Mouse (Mus musculus): ENCODE data around the gene Cryz. TPM values are rescaled to one million over a fixed set of nuclear protein-coding genes. Genes with fewer than 3 reads are reported as not detected.
A peak's percentile ranks its signal among the peaks of the same experiment; 100 is the strongest.

Cryz gene
- polyA plus RNA-seq (2016; fragmentation: Nextera tagmentation; extraction: Ambion mirVana) = 23.9 and 24.3 TPM in 2 replicates

- DNase-seq (ENCODE audit: low spot score) = peak; percentile 94
- no peaks in the 10 kb centered on the region for H3K9me3 ChIP-seq
- WGBS = under 1% methylated on average over 25 of the region's 25 CpGs
- H3K27ac ChIP-seq (replicated peaks) = peak within 1 kb of the TSS; percentile 97
- H3K4me1 ChIP-seq = peaks cover 13% of the 10 kb centered on the region
- H3K27me3 ChIP-seq (replicated peaks; ENCODE audit: low read depth, poor library complexity, severe bottlenecking) = no peaks in the 10 kb centered on the region
- H3K4me3 ChIP-seq = peak within 1 kb of the TSS; percentile 85
- peaks cover 29% of the 10 kb centered on the region for H3K36me3 ChIP-seq (replicated peaks)
These were observed at the start of gene Cryz for GRCm38 (mm10) chr3:154596488-154596933. Gene Cryz, plus strand, starts transcription at chr3:154596711.

DNA sequence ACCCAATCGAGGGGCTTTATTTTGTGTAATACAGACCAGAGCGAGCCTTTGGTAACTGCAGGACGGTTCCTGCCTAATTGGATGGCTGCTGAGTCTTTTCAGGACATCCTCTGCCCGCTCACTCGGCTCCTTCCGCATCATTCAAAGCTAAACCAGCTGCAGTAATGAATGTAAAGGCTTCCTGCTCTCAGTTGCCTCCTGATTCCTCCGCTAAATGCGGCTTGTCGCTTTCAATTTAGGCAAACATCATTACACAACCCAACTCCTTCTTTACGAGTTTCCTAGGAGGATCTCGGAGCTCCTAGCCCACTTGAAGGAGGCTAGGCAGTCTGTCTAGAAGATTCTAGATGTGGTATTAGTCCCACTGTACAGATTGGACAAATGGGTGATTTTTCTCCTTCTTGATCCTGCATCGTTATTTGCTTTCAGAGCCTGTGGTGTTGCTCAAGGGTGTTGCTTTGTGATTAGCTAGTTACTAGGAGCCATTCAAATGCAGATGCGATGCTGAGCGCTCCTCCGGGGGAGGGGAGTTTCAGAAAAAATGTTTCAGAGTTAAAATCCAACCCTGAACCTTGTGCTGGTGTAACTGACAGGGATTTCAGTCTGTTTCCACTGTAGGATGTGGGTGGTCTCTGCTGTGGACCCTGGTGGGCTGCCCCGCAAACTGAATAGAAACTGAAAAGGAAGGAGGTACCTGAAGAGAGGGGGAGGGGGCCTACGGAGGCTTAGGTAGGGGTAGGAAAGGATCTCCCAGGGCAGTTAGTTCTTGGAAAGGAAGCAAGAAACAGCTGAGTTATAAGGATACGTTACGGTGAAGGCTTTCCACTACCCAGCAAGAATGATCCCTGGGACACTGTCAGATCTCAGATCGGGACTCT is 48.7 kb upstream of the Cryz start:
- 3% methylated on average over 20 of the region's 20 CpGs for WGBS
- peak overlapping the region; percentile 28 for H3K4me3 ChIP-seq
- DNase-seq (ENCODE audit: low spot score) = peak; percentile 74
- peaks cover 59% of the 10 kb centered on the region for H3K4me1 ChIP-seq
- H3K9me3 ChIP-seq = no peaks in the 10 kb centered on the region
- peak overlapping the region; percentile 75 for H3K27ac ChIP-seq (replicated peaks)
- no peaks in the 10 kb centered on the region for H3K36me3 ChIP-seq (replicated peaks)
- peaks cover 44% of the 10 kb centered on the region for H3K27me3 ChIP-seq (replicated peaks; ENCODE audit: low read depth, poor library complexity, severe bottlenecking)

- H3K27me3 ChIP-seq (replicated peaks; ENCODE audit: low read depth, poor library complexity, severe bottlenecking) = peaks cover 44% of the 10 kb centered on the region
- no peaks in the 10 kb centered on the region for H3K9me3 ChIP-seq
- H3K36me3 ChIP-seq (replicated peaks) = no peaks in the 10 kb centered on the region
- peaks cover 59% of the 10 kb centered on the region for H3K4me1 ChIP-seq
- H3K4me3 ChIP-seq = peak overlapping the region; percentile 8; the same call in 1 of the 2 replicates
- H3K27ac ChIP-seq (replicated peaks) = peak overlapping the region; percentile 59
- DNase-seq (ENCODE audit: low spot score) = peak; percentile 81
- 6% methylated on average over 8 of the region's 8 CpGs for WGBS
These were observed 47.6 kb upstream of the Cryz start for GRCm38 (mm10) chr3:154548868-154549301.

DNA sequence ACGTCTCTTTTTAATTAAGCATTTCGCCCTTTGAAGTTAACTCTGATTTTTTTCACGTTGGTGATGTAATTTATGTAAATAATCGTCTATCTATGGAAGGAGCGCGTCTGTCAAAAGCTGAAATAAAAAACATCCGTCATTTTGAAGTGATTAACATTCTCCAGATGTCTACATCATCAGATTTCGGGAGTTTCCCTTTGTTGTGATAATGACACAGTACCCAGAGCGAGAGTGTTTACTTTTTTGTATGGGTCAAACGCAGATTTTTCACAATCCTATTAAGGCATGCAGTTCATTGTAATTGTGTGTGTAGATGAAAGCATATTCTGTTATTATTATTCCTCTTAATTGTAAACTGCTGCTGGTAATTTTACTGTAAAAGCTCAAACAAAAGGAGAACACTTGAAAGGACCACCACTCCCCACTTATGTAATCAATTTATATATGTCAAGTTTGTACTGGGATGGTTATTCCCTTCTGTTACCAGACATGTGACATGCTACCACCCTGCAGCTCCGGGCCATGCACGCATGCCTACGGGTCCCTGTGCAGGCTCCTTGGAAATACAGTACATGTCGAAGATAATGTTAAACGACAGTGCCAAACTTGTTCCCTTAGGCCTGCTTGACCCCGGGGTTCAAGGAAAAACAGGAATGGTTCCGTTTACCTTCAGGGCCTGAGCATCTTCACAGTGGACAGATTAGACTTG is 46.0 kb upstream of the Cryz start:
- DNase-seq (ENCODE audit: low spot score) = no peak
- Histone ChIP-seq H3K4me1 (peaks cover 59% of the 10 kb centered on the region), H3K27ac (replicated peaks) (peak overlapping the region; percentile 66), H3K36me3 (replicated peaks) (no peaks in the 10 kb centered on the region), H3K4me3 (no peak overlapping the region), H3K27me3 (replicated peaks; ENCODE audit: low read depth, poor library complexity, severe bottlenecking) (peaks cover 32% of the 10 kb centered on the region), H3K9me3 (no peaks in the 10 kb centered on the region)
- WGBS = 28% methylated on average over 17 of the region's 17 CpGs

- H3K27me3 ChIP-seq (replicated peaks; ENCODE audit: low read depth, poor library complexity, severe bottlenecking) = peaks cover 29% of the 10 kb centered on the region
- H3K36me3 ChIP-seq (replicated peaks) = no peaks in the 10 kb centered on the region
- DNase-seq (ENCODE audit: low spot score) = peak; percentile 70
- peaks cover 59% of the 10 kb centered on the region for H3K4me1 ChIP-seq
- H3K9me3 ChIP-seq = no peaks in the 10 kb centered on the region
- 21% methylated on average over 5 of the region's 5 CpGs for WGBS
- H3K27ac ChIP-seq (replicated peaks) = peak overlapping the region; percentile 66
- no peak overlapping the region for H3K4me3 ChIP-seq
These were observed 45.5 kb upstream of the Cryz start for GRCm38 (mm10) chr3:154551035-154551411.

GRCm38 (mm10) chr3:154562192-154562591 is 34.3 kb upstream of the Cryz start:
- no peak overlapping the region for H3K4me3 ChIP-seq
- peaks cover 15% of the 10 kb centered on the region; the same call in 1 of the 2 replicates for H3K27me3 ChIP-seq (replicated peaks; ENCODE audit: low read depth, poor library complexity, severe bottlenecking)
- DNase-seq (ENCODE audit: low spot score) = no peak
- H3K27ac ChIP-seq (replicated peaks) = no peak overlapping the region
- no peaks in the 10 kb centered on the region for H3K36me3 ChIP-seq (replicated peaks)
- WGBS = 91% methylated on average over 3 of the region's 3 CpGs
- no peaks in the 10 kb centered on the region for H3K9me3 ChIP-seq
- H3K4me1 ChIP-seq = no peaks in the 10 kb centered on the region

DNA sequence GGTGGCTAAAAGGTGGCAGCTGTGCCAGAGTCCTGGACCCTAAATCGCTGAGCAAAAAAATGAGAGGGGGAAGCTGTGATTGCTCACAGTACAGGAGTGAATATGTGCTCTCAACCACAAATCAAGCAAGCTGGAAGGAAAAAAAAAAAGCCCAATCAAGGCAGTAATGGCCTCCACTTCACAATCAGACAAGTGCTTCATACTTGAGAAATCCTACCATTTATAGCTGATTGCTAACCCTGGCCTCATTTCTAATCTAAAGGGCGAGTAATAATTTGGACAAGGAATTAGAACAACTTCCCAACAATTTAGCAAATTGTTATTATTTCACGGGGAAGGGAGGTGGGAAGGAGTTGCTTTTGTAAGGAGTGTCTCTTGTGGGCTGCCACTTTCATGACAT is 31.1 kb upstream of the Cryz start:
- WGBS = 67% methylated on average over 3 of the region's 3 CpGs
- Histone ChIP-seq H3K27me3 (replicated peaks; ENCODE audit: low read depth, poor library complexity, severe bottlenecking) (peaks cover 40% of the 10 kb centered on the region), H3K4me3 (no peak overlapping the region), H3K36me3 (replicated peaks) (no peaks in the 10 kb centered on the region), H3K27ac (replicated peaks) (no peak overlapping the region), H3K9me3 (no peaks in the 10 kb centered on the region), H3K4me1 (peaks cover 3% of the 10 kb centered on the region; the same call in 1 of the 2 replicates)
- no peak for DNase-seq (ENCODE audit: low spot score)

DNA sequence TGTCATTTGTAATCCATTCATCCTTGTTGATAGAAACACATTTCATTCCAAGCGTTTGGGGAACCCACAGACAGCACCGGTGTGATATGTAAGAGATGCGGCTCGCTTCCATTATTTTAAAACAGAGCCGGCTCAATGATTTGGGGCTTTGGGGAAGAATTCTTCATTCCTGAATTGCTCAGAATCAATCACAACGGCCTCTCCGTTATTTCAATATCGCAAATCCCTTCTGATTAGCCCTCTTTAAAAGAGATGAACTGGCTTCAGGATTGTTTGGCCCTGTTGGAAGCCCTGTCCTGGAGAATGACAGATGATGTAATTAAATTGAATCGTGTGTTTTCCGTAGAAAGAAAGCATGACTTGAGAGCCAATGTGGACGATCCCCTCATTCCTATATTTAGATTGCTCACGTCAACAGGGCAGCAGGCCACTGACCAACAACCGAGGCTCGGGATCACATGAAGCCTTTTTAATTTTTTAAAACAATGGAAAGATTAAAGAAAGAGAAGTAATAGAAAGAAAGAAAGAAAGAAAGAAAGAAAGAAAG is 26.4 kb upstream of the Cryz start:
- Histone ChIP-seq H3K4me1 (peaks cover 15% of the 10 kb centered on the region), H3K4me3 (0 out of 2 replicates have a peak overlapping the region, but pooled peaks have one; percentile 20), H3K36me3 (replicated peaks) (no peaks in the 10 kb centered on the region), H3K9me3 (no peaks in the 10 kb centered on the region), H3K27ac (replicated peaks) (no peak overlapping the region), H3K27me3 (replicated peaks; ENCODE audit: low read depth, poor library complexity, severe bottlenecking) (peaks cover 44% of the 10 kb centered on the region)
- no peak for DNase-seq (ENCODE audit: low spot score)
- WGBS = 46% methylated on average over 14 of the region's 14 CpGs

- 6% methylated on average over 12 of the region's 12 CpGs for WGBS
- DNase-seq (ENCODE audit: low spot score) = peak; percentile 23
- H3K36me3 ChIP-seq (replicated peaks) = no peaks in the 10 kb centered on the region
- no peaks in the 10 kb centered on the region for H3K9me3 ChIP-seq
- peak overlapping the region; percentile 69 for H3K27ac ChIP-seq (replicated peaks)
- H3K4me1 ChIP-seq = peaks cover 15% of the 10 kb centered on the region
- peaks cover 41% of the 10 kb centered on the region for H3K27me3 ChIP-seq (replicated peaks; ENCODE audit: low read depth, poor library complexity, severe bottlenecking)
- peak overlapping the region; percentile 39 for H3K4me3 ChIP-seq
These were observed 25.7 kb upstream of the Cryz start for GRCm38 (mm10) chr3:154570786-154571185.

DNA sequence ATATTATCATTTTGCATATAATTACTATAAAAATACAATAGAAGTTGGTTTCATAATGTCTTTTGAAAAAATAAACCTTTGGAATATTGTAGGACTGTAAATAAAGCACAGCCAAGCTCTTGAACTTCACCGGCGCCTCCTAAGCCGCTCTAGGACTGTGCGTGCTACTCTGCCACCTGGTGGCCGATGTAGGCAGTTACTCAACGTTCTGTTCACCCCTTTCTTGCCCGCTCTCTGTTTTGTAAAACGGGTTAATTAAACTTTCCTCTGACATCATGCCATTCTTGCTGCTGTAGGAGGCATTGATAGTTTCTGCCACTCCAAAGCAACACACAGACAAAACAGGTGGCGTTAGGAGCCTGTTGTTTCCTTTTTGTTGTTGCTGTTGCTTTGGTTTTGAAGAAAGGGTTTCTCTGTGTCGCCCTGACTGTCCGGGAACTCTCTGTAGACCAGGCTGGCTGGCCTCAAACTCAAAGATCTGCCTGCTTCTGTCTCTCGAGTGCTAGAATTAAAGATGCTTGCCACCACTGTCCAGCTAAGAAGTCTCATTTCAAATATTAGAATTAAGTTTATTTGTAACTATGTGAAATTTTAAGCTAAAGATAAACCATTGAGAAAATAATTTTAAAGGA is 24.1 kb upstream of the Cryz start:
- peak overlapping the region; percentile 27; the same call in 1 of the 2 replicates for H3K4me3 ChIP-seq
- DNase-seq (ENCODE audit: low spot score) = peak; percentile 85
- H3K27ac ChIP-seq (replicated peaks) = 0 out of 2 replicates have a peak overlapping the region, but pooled peaks have one; percentile 30
- 0 out of 2 replicates have a peak, but pooled peaks cover under 1% of the 10 kb centered on the region for H3K36me3 ChIP-seq (replicated peaks)
- H3K9me3 ChIP-seq = no peaks in the 10 kb centered on the region
- peaks cover 36% of the 10 kb centered on the region for H3K27me3 ChIP-seq (replicated peaks; ENCODE audit: low read depth, poor library complexity, severe bottlenecking)
- peaks cover 15% of the 10 kb centered on the region for H3K4me1 ChIP-seq
- 14% methylated on average over 12 of the region's 12 CpGs for WGBS

- peaks cover 8% of the 10 kb centered on the region; the same call in 1 of the 2 replicates for H3K36me3 ChIP-seq (replicated peaks)
- WGBS = 73% methylated on average over 6 of the region's 6 CpGs
- no peak for DNase-seq (ENCODE audit: low spot score)
- H3K9me3 ChIP-seq = no peaks in the 10 kb centered on the region
- H3K4me3 ChIP-seq = no peak overlapping the region
- no peak overlapping the region for H3K27ac ChIP-seq (replicated peaks)
- H3K4me1 ChIP-seq = peaks cover 15% of the 10 kb centered on the region
- H3K27me3 ChIP-seq (replicated peaks; ENCODE audit: low read depth, poor library complexity, severe bottlenecking) = peaks cover 24% of the 10 kb centered on the region
These were observed 22.8 kb upstream of the Cryz start for GRCm38 (mm10) chr3:154573666-154574065.

- peaks cover 26% of the 10 kb centered on the region for H3K36me3 ChIP-seq (replicated peaks)
- H3K4me1 ChIP-seq = no peaks in the 10 kb centered on the region
- no peak overlapping the region for H3K4me3 ChIP-seq
- H3K27me3 ChIP-seq (replicated peaks; ENCODE audit: low read depth, poor library complexity, severe bottlenecking) = no peaks in the 10 kb centered on the region
- no peak for DNase-seq (ENCODE audit: low spot score)
- H3K9me3 ChIP-seq = no peaks in the 10 kb centered on the region
- 95% methylated on average over 8 of the region's 8 CpGs for WGBS
- H3K27ac ChIP-seq (replicated peaks) = no peak overlapping the region
These were observed 18.6 kb upstream of the Cryz start for GRCm38 (mm10) chr3:154577895-154578294.

Data from embryonic facial prominence, embryonic 10.5 days (tissue).